Mouse (Mus musculus): ENCODE data around the gene Ldhc.
"Not testable (repeated sequence)": the region's sequence is repeated elsewhere in the genome, so short reads cannot be mapped to it uniquely, and the experiment has no call there.

The Ldhc gene

DNA sequence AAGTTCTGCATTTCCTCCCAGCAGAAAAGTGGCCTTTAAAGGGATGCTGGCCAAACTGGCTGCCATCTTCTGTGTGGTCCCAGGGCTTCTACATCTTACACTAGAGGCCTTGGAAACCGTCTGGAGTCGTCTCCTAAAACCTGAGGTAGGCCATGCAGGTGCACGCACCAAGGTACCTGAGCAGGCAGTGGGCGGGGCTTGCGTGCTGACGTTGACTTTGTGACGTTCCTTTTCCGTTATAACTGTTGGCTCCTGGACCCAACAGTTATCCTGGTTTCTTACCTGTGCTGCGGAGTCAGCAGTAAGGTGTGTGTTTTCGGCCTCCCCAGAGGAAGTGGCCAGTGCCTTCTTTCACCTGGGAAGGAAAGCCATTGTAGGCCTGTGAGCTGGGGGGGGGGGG is at the start of gene Ldhc:
Gene Ldhc, plus strand, starts transcription at position 208 of the 400 bp plus-strand sequence.
- no peak for DNase-seq (ENCODE audit: low spot score)

DNA sequence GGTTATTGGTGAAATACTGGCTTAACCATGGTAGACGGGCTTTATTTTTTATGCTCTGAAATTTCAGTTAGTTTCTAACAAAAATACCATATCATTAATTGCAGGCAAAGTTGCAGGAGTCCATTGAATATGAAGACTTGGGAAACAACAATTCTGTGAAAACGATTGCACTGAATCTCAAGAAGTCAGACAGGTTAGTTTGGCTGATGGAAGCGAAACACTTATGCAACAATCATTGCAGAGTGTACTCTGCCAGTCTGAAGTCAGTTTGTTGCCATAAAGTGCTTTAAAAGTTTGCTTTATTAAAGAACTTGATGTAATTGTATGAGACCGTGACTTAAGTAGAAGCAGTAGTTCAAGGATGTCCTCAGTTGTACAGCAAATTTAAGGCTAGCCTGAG is 47.0 kb upstream of the Ldhc start:
- DNase-seq (ENCODE audit: low spot score), result no peak

DNA sequence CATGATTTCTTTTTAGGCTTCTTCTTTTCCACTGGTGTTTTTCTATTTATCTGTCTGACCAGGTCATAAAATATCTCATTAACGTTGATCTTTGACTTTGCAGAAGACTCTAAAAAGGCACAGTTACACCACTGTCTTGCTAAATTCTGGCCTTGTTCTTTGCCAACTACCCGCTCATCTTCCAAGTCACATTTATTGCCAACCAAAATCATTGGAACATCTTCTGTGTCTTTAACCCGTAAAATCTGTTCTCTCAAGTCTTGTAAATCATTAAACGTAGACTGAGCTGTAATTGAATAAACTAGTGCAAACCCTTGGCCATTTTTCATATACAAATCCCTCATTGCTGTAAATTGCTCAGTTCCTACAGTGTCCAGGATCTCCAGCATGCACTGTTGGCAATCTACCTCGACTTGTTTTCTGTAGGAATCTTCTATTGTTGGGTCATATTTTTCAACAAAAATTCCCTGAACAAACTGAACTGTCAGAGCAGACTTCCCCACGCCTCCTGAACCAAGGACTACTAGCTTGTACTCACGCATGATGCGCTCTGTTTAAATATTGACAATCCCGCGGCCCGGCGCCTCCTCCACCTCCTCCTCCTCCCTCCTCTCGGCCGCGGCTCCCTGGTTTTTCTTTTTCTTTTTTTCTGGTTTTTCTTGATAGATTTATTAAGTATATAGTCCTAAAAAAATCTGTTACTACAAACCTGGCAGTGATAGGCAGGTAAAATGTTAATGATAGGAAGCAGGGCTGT is 39.9 kb upstream of the Ldhc start:
- DNase-seq (ENCODE audit: low spot score), result not testable (repeated sequence)

DNA sequence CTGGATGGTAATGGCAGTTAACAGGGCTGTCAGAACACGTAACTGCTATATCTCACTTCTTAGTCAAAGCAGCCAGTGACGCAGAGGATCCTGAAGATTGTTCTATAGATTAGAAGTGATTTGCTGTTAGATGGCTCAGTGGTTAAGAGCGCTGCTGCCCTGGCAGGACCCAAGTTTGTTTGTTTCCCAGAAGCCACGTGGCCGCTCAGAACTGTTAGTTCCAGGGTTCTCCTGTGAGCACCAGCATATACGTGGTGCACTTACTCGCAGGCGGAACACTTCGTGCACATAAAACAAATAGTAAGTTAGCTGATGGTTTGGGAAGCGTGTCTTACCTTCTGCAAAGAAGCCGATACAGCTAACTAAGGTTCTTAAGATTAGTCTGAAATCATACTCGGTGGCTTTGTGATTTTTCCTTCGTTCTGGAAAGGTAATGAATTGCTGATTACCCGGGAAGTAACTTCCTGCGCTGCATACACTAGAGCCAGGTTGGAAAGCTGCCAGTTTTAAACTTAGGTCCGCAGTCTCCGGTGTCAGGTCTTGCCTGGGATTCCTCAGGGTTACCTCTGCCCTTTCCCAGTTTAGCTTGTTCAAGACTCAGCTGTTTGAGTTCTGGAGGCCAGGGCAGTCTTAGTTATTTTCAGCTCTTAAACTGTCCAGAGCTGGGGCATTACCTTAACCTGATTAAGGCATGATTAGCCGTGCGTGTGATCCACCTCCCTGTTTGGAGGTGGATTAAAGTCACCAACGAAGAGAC is 33.8 kb upstream of the Ldhc start:
- no peak for DNase-seq (ENCODE audit: low spot score)

DNA sequence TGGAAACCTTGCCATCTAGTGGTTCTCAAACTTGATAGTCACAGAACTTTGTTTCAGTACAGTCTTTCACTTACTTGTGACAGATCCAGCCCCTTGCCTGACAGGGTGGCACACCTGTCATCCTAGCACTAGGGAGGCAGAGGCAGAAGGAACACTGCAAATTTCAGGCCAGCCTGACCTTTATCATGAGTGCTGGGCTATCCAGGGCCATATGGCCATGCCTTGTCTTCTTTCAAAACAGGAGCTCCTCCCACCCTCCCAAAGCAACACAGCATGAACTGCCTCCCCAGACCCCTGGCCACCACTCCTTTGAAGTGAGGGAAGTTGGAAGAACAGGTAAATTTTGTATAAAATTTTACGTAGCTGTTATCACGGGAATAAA is 33.2 kb upstream of the Ldhc start:
- no peak for DNase-seq (ENCODE audit: low spot score)

DNA sequence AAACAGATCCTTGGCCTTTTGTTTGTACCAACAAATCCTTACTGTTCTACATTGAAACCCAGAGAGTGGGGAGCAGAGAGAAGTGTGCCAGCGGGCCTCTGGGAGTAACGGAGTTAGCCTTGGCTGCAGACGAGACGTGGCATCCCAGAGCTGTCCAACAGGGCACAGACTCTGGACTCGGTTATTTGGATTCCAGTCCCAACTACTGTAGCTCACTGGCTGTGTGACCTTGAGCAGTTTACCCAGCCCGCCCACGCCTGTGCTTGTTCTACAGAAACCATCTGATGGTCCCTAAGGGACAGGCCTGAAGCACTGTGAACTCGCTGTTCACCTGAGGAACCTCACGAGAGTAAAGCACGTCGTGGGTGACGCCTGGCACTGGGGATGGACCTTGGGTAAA is 31.1 kb upstream of the Ldhc start:
- peak; percentile 21 for DNase-seq (ENCODE audit: low spot score)

DNA sequence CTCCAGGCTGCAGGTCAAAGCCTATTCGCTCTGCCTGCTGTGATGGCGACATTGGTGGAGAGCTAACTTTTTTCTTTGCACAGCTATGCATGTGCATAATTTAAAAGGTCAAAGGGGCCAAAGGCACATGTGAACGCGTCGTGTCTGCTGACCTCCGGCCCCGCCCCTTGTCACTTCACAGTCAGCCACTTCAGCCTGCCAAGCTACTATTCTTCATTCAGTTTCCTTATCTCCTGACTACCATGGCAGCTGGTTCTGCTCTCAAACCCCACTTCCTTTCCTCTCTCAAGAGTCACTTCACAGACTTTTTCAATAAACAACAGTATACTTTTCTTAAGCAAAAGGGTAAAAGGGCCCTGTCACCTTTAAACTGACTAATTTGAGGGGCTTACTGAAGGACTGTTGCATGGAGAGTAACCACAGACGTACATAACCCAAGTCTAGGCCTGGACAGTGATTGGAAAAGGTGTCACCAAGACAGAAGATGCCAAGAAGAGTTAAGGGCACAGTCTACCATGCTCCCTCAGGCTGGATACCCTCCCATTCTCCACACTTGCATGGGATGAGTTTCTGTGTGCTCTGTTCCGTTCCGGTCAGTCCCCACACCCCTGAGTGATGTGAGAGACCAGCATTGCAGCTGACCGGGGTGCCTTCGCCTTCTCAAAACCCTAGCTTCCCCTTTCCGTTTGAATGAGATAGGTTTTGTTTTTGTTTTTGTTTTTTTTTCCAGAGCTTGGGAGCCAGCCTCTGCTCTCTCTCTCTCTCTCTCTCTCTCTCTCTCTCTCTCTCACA is 30.0 kb upstream of the Ldhc start:
- no peak for DNase-seq (ENCODE audit: low spot score)

DNA sequence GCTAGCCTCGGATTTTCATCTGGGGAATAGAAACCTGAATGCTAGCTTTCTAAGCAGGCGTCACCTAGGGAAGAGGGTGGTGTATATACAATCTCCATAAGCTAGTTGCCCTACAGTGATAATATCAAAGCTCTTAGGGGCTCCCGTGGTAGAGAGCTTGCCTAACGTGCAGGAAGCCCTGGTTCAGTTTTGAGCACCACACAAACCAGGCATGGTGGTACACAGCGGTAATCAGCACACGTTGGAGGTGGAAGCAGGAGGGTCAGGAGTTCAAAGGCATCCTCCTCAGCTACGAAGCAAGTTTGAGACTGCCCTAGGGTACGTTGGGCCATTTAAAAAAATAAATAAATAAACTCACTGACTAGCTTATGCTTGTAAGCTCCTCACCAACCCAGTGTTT is 29.3 kb upstream of the Ldhc start:
- no peak for DNase-seq (ENCODE audit: low spot score)

DNA sequence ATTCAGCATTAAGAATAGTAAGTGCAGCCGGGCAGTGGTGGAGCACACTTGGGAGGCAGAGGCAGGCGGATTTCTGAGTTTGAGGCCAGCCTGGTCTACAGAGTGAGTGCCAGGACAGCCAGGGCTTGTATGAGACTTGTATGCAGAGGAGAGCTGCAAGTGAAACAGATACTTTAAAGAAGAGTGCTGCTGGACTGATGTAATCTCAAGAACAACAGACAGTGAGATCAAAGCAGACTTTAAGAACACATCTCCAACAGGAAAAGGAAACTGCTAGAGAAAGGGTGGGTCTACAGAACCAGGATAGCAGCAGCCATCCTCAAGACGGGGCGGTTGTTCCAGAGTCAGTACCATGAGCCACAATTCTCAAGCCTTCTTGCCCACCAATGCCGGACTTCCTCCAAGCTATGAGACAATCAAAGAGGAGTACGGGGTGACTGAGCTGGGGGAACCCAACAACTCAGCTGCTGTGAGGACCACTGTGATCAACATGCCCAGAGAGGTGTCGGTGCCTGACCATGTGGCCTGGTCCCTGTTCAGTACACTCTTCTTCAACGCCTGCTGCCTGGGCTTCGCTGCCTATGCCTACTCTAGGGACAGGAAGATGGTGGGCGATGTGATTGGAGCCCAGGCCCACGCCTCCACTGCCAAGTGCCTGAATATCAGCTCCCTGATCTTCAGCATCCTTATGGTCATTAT is 28.7 kb upstream of the Ldhc start:
- DNase-seq (ENCODE audit: low spot score), result not testable (repeated sequence)

DNA sequence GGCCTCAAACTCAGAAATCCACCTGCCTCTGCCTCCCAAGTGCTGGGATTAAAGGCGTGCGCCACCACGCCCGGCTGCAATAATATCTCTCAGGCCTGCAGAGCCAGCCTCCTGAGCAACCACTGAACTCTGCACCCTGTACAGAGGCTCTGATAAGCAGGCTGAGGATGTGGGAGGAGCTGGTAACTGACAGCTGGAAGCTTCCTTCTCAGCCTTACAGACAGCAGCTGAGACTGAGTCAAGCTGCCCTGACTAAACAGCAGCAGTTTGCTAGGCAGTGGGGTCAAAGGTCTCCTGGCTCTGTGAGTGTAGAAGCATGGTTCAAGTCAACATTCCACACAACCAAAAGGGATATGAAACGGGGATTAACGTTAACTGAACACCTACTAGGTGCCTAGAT is 27.7 kb upstream of the Ldhc start:
- no peak for DNase-seq (ENCODE audit: low spot score)

DNA sequence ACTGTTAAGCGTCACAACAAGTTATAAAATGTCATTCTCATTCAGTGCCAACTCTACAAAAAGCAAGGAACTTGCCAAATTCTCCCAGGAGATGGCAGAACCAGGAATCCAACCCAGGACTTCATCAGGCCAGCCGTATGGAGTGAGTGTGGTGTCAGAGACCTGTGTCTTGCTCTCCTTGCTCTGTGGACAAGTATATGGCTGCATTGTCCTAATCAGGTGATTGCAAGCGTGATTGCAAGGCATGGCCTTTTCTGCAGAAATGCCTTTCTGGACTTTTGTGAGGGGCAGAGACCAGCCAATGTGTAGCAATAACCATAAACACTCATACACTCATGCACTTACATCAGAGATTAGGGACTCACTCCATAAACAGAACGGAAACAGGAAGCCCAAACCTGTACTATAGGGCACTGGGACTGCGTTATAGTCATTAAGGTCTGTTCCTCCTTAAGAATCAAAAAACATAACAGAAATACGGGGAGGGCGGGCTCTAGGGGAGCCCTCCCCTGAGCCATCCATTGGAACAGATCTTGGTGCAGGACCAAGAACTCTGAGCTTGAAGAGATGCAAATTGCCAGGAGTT is 27.2 kb upstream of the Ldhc start:
- DNase-seq (ENCODE audit: low spot score), result no peak

DNA sequence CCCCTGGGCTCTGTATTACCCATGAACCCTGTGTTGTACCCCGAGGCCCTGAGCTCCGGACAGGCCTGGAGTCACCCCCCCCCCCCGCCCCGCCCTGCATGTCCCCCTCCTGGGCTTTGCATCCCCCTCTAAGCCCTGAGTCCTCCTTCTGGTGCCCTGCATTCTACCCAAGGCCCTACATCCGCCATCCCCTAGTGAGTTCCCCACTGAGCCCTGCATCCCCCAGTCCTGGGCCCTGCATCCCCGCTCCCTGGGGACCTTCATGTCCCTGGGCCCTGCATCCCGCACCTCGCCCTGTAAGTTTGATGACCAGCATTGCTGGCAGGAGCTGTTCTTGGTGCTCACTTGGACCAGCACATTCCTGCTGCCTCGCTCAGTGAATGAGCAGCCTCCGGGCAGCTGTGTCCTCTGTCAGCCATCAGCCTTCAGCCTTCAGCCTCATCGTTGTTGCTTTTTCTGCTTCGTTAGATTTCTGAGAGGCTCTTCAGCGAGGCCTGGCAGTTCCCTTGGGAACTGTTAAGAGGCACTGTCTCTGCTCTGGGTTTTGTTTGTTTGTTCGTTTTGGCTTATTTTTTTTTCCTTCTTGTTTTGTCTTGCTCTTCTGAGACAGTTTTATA is 25.9 kb upstream of the Ldhc start:
- DNase-seq (ENCODE audit: low spot score), result no peak

DNA sequence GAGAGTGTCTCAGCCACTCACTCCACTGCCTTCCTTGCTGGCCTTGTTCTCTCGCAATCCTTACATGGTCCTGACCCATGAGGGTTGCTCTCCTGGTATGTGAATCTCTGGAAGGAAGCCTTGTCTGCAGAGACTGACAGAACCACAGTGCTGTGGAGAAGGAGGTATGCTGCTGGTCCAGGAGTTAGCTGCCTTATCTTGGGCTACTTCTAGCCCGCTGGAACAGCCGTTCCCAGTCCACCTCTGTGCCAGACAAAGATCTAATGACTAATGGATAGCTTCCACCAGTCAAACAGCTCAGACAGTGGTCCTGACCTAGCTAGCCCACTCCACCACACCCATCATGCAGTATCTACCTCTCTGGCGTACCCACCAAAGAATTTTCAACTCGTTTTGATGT is 24.6 kb upstream of the Ldhc start:
- no peak for DNase-seq (ENCODE audit: low spot score)

DNA sequence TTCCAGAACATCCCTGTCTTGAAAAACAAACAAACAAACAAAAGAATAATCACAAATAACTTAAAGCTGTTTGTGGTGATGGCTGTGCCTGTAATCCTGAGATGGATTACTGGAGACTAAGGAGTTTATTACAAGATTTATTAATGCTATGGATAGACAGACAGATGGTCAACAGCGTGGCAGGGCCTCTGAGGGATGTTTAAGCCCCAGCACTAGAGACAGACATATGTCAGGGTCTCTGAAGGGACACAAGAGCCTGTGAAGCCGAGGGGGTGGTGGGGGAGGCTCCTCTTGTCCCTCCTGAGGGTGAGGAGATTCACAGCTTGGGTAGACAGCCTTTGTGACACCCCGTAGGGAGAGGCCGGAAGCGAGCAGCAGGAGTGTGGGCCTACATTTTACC is 23.9 kb upstream of the Ldhc start:
- no peak for DNase-seq (ENCODE audit: low spot score)

DNA sequence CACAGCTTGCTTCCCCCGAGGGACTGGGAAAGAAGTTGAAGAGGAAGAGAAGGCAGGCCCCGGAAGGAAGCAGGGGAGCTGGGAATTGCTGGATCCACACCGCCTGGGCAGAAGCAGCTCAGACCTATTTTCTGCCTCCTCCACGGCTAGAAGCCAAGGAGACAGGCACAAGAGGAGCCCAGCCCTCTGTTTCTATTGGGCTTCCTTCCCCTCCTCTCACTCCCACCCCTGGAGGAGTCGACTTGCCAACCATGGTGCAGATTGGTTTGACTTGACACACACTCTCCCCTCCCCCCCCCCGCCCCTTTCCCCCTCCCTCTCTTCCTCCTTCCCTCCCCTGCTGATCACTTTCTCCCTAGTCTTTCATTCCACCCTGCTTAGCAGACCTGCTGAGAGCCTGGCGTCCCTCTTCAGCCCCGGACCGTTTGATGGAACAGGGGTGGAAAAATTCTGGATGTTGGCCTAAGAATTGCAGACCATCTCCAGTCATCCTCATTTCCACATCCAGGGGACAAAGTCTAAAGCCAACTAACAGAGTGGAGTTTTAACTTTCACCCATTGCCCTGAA is 22.8 kb upstream of the Ldhc start:
- no peak for DNase-seq (ENCODE audit: low spot score)

DNA sequence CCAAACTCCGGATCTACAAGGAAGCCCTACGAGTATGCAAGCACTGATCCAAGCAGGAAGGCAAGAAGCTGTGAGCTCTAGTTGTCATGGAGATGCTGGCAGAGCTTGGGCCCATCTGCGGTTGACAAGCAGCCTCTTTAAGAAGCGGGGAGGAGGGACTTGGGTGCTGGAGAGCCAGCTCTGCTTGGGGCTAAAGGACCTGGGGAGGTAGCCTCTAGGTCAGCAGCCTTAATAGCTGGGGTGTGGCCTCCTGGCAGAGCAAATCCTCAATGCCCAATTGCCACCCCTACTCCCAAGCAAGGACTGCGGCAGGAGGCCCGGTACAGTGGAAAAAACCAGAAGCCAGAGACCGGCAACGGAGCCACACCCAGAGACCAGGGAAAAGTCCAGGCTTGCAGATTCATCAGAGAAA is 22.1 kb upstream of the Ldhc start:
- peak; percentile 37 for DNase-seq (ENCODE audit: low spot score)

DNA sequence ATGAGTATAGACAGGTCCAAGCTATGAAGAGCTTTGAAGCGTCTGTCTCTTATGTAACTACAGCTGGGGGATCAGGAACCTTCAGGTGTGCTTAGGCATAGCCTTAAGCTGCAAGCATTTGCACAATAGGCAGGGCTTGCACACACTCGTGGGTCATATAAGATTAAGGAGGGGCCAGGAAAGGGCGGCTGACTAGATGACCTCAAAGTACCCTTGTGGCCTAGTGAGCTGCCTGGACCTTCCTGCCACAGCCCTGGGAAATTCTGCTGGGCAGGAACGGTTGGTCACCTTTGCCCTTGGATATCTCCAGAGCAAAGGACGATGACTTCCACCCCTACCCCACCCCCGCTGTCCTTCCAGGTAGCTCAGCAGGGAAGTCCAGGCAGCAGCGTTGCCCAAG is 21.6 kb upstream of the Ldhc start:
- DNase-seq (ENCODE audit: low spot score), result no peak

DNA sequence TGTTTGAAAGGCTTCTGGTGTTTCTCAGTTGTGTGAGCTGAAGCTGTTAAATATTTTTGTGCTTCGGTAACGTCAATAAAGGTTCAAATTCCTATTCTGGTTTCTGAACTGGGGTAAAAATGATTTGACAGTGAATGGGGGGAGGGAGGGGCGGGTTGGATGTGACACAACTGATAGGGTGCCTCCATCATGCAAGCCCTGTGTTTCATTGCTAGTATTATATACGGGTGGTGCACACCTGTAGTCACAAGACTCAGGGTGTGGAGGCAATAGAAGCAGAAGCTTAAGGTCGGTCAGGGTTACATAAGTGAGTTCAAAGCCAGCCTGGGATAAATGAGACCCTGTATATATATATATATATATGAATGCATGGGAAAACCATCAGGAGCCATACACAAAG is 21.1 kb upstream of the Ldhc start:
- DNase-seq (ENCODE audit: low spot score), result no peak

DNA sequence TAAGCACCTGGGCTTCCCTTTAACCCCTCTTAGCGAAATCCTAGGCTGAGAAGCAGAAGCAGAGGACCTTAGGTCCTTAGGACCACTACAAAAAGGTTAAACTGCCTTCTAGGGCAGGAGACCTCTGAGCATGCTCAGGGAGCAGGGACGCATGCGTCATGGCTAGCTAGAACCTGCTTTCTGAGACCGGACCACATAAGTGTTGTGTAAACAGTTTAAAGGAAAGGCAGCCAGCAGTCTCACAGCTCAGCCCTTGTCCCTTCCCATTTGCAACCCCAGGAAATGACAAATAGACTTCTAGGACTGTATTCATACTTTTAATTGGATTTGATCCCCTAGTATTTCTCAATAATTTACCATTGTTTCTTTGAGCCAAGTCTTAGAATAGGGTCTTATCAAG is 20.7 kb upstream of the Ldhc start:
- no peak for DNase-seq (ENCODE audit: low spot score)

DNA sequence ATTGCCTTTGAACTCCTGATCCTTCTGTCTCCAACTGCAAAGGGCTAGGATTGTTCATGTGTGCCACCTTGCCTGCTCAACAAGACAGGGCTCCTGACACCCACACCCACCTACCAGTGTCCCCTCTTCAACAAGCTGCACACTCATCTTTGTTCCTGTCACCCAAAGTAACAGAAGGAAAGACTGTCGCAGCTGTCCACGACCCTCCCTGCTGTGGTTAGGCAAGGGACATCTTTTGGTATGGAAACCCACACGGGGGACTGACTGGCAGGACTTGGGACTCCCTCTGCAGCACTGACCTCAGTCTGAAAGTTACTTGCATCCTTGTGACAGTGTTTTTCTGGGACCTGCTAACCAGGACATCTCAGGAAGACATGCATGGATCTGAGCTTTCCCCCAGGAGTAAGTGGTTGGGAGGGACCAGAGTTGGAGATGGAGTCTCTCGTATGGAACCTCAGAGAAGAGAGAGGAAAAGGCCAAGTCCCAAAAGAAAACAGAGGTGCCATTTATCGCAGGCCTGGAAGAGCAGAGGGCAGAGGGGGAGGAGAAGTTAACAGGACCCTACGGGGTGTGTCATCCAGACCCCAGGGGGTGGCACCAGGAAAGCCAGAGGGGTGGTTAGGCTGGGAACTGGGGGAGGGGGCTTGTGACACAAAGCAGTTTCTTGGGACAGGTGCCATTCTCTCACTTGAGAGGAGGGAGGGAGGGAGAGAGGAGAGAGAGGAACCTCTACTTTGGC is 20.0 kb upstream of the Ldhc start, which contains the start of gene Ldha:
Gene Ldha, plus strand, starts transcription at position 689 of the 739 bp plus-strand sequence.
- no peak for DNase-seq (ENCODE audit: low spot score)
